In genomic region chr5:122104201-122104600, GRCm38 (mm10) we compare ENCODE assay signal across 7 mouse cellular contexts. TPM values are rescaled to one million over a fixed set of nuclear protein-coding genes. Genes with fewer than 3 reads are reported as not detected.
DNase-seq lines count a peak whose midpoint lies in the region; ATAC-seq and TF ChIP-seq lines count a peak whose summit lies in the region.

No protein-coding gene starts in this region.

- ATAC-seq in erythroblast, adult 5-6 weeks (replicated peaks; ENCODE audit: low FRiP score, poor library complexity, severe bottlenecking): 0 out of 2 replicates have a peak, but pooled peaks have one; percentile 39

- no peaks in the 10 kb centered on the region for H3K9me3 ChIP-seq in E14TG2a.4 (ENCODE audit: low read length)

- H3K36me3 ChIP-seq in E14TG2a.4 (ENCODE audit: insufficient read depth, low read length): no peaks in the 10 kb centered on the region

- peak; percentile 98 for TF ChIP-seq CTCF in E14TG2a.4 (conservative IDR thresholded peaks at IDR 0.05; ENCODE audit: low read length)

- H3K4me1 ChIP-seq in E14TG2a.4 (replicated peaks; ENCODE audit: low read depth, low read length): peaks cover 30% of the 10 kb centered on the region

- H3K27me3 ChIP-seq in E14TG2a.4 (ENCODE audit: insufficient read depth, low read length): peaks cover 35% of the 10 kb centered on the region

- no peak overlapping the region for H3K4me3 ChIP-seq in E14TG2a.4 (replicated peaks; ENCODE audit: low read length)

- peak; percentile 14 for DNase-seq in kidney, adult 9 months
- DNase-seq in kidney, adult 11 months: no peak
- DNase-seq in B cell, adult 2 months: peak; percentile 83 to 84
- DNase-seq in naive thymus-derived CD4-positive, alpha-beta T cell, adult 2 months (ENCODE audit: low read depth): peak; percentile 76
- DNase-seq in urinary bladder, postnatal 4 days (ENCODE audit: low spot score in 2 of 2): no peak

RNA-seq across cellular contexts. Expression of gene Myl2, which starts 3.5 kb away (rescaled TPM):
- total RNA-seq in erythroblast, adult 5-6 weeks (2015; ENCODE audit: low replicate concordance): not detected in 2 replicates
- 1.1 TPM in 1 of 2 replicates, not detected in the other for total RNA-seq in erythroblast, adult 5-6 weeks (2017; ENCODE audit: low replicate concordance)

RNA-seq across cellular contexts. Expression of gene Ccdc63, which starts 36.4 kb away (rescaled TPM):
- not detected in 2 replicates for total RNA-seq in erythroblast, adult 5-6 weeks (2015; ENCODE audit: low replicate concordance)
- total RNA-seq in erythroblast, adult 5-6 weeks (2017; ENCODE audit: low replicate concordance): 4.0 TPM in 1 of 2 replicates, not detected in the other

RNA-seq across cellular contexts. Expression of gene Ppp1cc, which starts 53.9 kb away (rescaled TPM):
- total RNA-seq in erythroblast, adult 5-6 weeks (2015; ENCODE audit: low replicate concordance): 141 and 170 TPM in 2 replicates
- total RNA-seq in erythroblast, adult 5-6 weeks (2017; ENCODE audit: low replicate concordance): 94.2 and 102 TPM in 2 replicates

RNA-seq across cellular contexts. Expression of gene Cux2, which starts 54.3 kb away (rescaled TPM):
- total RNA-seq in erythroblast, adult 5-6 weeks (2015; ENCODE audit: low replicate concordance): not detected in 2 replicates
- total RNA-seq in erythroblast, adult 5-6 weeks (2017; ENCODE audit: low replicate concordance): 0.17 TPM in 1 of 2 replicates, not detected in the other

Comparison
In these comparisons a context has a peak if more than half of its experiments do, and no peak if none do; other contexts are left out.
1. DNase-seq: peak in kidney, adult 9 months (single experiment), B cell, adult 2 months (2 of 2) and naive thymus-derived CD4-positive, alpha-beta T cell, adult 2 months (single experiment); none in kidney, adult 11 months (single experiment) and urinary bladder, postnatal 4 days (0 of 2).